Mouse (Mus musculus) fat pad, adult 2 months (tissue): ENCODE data around the gene Chka.

Source experiments
- DNase-seq: peaks from one replicate; pipeline ENCODE4 v3.0.0-alpha.2; 2011; ENCODE audit warnings: low read depth, low spot score; ENCODE audit errors: extremely low read depth

Gene Chka

GRCm38 (mm10) chr19:3851502-3851962, at the start of gene Chka:
TSS of gene Chka (plus strand) at chr19:3851773.
- no peak for DNase-seq

DNA sequence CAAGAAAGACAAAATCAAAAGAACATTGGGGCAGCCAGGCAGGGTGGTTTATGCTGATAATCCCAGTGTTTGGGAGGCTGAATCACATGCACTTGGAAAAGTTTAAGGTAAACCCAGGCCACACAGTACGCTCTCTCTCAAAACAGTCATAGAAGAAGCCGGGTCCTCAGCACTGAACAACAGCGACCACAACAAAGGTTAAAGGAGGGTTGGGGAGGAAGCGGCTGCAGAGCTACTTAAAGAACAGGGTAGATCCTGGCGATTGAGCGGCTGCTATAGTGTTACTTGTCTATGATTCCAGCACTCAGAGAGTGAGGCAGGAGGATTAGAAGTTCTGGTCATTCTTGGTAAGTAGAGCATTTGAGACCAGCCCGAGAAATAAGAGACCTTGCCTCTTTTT, 46.0 kb upstream of the Chka start:
- DNase-seq = no peak

DNA sequence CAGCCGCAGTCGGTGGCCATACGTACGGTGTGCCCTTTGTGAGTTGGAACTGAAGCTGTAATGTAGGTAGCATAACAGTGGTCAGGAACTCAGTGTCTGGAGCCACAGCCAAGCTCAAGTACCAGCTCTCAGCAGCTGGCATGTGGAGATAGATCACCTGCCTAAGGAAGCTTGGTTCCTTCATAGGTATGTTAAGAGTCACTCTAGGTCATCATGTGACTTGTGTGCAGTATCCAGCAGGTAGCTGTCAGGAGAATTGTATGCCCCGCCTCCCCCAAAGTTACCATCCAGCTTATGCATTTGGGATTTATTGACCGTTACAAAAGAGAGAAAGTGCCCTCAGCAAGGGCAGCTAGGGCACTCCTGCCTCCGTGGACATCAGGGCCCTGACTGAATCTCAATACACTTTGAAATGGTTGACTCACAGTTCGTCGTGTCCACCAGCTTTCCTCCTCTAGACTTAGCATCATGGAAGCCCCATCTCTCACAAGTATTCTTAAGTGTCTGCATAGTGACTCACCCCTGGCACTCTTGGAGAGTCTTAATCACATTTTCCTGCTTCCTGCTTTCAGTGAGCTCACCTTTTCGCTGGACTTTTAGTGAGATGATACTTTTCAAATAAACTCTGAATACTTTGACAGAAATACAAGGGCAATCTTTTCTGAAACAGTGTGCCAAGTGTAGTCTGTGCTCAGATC, 40.9 kb upstream of the Chka start:
- DNase-seq = no peak

- no peak for DNase-seq
Measured at GRCm38 (mm10) chr19:3814461-3814860, 37.1 kb upstream of the Chka start.

DNA sequence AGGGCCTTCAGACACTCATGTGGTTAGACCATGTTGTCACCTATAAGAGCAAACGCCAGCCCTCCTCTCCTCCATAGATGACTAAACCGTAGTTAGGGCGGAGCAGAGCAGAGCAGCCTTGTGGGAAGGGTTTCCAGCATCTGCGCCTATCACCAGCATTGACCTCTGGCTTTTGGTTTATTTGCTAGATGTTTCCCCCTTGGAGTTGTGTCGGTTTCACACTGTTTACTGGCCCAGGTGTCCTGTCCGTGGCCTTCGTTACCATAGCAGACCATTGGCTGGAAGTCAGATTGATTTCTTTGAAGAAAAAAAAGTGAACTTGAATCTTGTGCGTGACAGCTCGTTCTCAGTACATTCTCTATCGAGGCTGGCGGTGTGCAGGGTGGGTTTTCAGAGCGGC, 35.7 kb upstream of the Chka start:
- DNase-seq = no peak

DNA sequence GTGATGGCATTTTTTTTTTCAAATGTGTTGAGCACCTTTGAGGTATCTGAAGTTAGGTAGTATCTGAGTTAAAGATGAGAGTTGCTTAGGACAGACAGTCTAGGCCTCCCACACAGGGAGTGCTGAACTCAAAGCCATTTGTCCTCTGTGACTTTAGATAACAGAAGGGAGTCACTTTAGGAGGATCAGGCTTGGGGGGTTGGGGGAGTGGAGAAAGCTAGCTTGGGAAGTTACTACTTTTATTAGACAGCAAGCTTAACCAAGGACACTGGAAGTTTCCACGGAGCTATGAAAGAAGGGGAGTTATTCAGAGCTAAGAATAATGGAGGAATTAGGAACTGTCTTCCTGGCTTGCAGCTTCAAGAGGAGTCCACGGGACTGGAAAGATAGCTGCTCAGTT, 32.5 kb upstream of the Chka start:
- no peak for DNase-seq

DNA sequence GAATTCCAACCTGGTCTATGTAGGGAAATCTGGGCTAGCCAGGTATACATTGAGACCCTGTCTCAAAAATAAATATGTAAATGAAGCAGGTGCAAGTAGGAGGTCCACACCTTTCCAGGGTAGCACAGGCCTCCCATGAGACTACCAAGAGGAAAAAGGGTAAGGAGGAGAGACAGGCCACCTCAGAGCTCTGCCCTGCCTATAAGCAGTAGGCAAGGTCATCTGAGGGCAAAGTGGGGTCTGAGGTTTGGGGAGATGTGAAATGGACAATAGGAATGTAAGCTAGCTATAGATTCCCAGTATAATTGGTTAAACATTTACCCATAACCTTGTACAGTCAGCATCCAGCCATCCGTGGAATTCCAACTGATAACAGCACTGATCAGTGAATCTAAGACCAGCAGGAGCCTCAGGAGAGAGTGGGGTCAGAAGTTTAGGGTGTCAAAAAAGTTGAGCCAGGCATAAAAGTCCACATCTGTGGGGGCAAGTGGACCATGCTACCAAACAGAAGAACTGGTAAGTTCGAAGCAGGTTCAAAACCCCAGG, 31.6 kb upstream of the Chka start:
- DNase-seq = no peak

DNA sequence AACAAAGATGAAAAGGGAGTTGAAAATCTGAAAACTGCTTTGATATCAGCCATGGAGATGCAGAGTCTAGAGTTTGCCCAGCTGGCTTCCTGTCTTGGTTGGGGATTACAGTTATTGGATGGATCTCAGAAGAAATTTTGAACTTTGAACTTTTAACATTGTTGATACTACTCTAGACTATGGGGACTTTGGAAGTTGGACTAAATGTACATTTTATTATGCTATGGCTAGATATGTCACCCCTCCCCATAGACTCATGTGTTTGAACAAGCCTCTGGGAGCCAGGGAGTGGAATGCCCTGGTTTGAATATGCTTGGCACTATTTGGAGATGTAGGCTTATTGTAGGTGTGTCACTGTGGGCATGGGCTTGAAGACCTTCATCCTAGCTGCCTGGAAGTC, 26.5 kb upstream of the Chka start:
- DNase-seq = no peak

DNA sequence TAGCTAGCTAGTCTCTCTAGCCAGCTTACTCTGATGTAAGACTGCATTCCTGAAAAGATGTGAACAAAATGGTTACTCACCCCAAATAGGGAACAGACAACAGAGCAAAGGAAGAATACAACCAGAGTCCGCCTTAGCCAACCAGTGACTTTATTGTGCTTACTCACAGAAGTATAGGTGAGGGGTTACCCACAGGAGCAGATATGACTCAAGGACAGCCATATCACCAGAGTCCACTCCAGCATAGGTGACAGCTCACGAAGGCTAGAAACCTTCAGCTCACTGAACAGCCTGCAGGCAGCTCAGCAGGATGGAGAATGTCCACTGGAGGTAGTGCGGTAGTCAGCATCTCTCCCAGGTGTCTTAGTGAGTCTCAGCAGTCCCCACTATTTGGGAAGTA, 21.7 kb upstream of the Chka start:
- DNase-seq = no peak

DNA sequence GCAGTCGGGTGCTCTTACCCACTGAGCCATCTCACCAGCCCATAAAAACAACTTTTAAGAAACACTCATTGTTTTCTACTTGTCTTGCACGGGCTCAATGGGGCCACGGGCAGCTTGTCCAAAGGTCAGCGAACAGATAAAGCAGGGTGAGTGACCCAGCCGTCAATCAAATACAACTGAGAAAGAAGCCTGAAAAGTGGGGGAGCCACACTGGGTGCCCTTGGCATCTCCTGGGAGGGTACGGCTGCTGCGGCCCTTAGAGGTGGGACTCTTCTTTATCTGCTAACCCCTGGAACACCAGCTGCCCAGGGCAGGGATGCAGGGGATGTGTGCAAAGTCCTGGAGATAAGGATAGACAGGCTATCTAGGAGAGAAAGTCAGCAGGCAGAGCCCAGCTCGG, 19.9 kb upstream of the Chka start:
- no peak for DNase-seq

GRCm38 (mm10) chr19:3832851-3833353, 18.7 kb upstream of the Chka start:
- DNase-seq = no peak

GRCm38 (mm10) chr19:3834301-3834700, 17.3 kb upstream of the Chka start:
- DNase-seq = no peak

- DNase-seq = no peak
Measured at GRCm38 (mm10) chr19:3836791-3837190, 14.8 kb upstream of the Chka start.

DNA sequence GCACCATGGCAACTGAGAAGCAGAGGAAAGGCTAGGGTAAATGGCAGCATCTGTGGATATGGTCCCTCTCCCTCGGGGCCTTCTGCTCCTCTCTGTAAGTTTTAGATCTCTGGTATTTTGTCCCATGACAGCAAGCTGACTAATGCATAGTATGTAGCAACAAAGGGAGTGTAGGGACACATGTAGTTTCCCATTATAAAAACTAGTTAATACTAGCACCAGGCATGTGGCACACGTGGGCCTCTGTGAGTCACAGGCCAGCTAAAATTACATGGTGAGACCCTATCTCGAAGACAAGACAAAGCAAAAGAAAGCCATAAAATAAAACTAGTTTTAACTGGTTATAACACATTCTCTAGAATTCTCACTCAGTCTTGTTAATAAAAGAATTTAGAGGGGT, 12.6 kb upstream of the Chka start:
- no peak for DNase-seq

- DNase-seq = peak; percentile 55
Measured at GRCm38 (mm10) chr19:3839686-3840085, 11.9 kb upstream of the Chka start.

GRCm38 (mm10) chr19:3840214-3840651, 11.3 kb upstream of the Chka start:
- DNase-seq = no peak

DNA sequence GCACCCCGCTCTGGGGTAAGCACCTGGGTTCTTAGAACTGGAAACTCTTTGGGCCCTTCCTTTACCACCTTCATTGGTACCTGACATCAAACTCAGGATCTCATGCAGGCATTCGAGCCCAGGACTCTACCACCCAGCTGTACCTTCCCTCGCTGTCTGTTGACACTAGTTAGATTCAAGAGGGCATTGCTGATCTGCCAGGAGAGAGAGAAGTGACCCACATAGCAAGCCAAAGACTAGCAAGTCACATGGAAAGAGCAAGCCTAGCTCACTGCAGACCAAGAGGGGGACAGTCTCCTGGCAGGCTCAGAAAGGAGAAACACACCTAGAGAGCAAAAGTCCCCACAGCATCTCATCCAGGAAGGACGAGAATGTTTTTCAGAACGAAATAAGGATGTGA, 10.9 kb upstream of the Chka start:
- no peak for DNase-seq

GRCm38 (mm10) chr19:3842359-3843148, 9.0 kb upstream of the Chka start:
- DNase-seq = no peak

DNA sequence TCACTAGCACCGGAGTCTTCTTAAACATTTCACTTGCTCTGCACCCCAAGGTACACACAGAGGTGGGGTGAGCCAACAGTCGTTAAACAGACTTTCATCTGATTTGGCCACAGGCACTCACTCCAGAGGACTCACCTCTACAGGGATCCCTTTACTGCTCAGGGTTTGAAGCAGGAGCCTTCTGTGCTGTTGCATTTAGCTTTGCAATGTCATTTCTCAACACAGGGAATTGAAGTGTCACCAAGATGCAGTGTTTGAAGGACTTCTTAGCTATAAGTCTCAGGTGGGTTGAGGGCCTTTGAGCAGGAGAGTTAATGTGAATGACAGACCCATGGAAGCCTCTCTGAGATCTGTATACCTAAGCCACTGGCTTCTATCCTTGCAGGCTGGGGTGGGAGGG, 7.9 kb upstream of the Chka start:
- DNase-seq = no peak

GRCm38 (mm10) chr19:3844836-3845235, 6.7 kb upstream of the Chka start:
- no peak for DNase-seq

GRCm38 (mm10) chr19:3845339-3845738, 6.2 kb upstream of the Chka start:
- no peak for DNase-seq

DNA sequence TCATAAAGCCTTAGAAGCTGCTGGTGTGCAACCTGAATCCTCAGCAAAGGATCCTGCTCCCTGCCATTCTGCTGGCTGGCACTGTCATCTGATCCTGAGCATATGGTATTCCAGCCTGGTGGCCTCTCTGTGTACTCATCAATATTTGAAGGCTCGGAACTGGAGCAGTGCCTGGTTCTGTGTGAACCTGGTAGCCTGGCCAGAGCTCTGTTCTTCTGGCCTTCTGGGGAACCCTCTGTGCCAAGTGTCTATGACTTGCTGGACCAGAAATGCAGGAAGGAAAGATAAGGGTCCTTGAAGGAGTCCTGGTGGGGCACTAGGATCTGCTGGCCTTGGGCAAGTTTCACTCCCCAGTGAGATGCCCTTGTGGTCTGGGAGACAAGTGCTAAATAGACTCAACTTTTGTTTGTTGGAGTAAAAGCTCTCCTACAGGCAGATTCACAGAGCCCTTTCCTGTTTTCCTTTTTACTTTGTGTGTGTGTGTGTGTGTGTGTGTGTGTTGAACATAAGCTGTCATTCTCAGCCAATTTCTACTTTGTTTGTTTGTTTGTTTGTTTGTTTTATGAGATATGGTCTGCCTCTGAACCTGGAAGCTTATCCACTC, 5.7 kb upstream of the Chka start:
- no peak for DNase-seq
